Mouse (Mus musculus): Measurements from ENCODE around the gene Mslnl.
"Not testable (repeated sequence)": the region's sequence is repeated elsewhere in the genome, so short reads cannot be mapped to it uniquely, and the experiment has no call there.

The Mslnl gene

DNA sequence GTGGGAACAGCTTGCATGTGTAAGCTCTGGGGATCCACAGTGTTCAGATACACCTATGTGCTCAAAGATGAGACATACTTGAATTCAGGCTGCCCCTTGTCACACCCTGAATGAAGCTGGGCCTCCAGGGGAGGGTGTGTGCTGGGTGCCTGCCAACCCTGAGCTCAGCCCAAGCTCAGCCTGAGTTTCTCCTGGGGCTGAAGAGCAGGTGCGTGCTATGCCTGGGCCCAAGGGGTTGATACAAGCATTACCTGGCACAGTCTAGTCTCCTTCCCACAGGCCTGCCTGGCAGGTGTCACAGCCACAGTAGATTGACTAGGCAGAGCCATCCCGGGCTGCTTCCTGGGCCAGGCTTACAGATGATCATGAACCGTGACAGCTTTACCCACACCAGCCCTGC, at the start of gene Mslnl:
Gene Mslnl (plus strand): TSS at position 298 of the 400 bp plus-strand sequence.
- no peak for DNase-seq

DNA sequence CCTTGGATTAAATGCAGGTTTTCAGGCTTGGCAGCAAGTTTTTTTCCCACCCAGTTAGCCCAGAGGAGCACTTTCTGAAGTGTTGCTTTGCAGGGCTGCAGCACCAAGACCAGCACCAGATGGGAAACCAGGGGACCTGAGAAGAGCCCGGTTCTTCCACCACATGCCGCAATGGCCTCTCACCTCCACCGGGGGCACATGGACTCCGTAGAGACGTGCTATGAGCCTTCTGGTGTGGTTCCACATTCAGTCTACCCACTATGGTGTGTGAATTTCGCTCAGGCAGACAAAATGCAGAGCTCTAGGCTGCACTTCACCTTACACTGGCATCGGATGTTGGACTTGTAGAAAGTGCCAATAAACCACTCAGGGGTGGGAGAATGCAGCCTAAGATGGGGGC, 49.5 kb upstream of the Mslnl start:
- no peak for DNase-seq

DNA sequence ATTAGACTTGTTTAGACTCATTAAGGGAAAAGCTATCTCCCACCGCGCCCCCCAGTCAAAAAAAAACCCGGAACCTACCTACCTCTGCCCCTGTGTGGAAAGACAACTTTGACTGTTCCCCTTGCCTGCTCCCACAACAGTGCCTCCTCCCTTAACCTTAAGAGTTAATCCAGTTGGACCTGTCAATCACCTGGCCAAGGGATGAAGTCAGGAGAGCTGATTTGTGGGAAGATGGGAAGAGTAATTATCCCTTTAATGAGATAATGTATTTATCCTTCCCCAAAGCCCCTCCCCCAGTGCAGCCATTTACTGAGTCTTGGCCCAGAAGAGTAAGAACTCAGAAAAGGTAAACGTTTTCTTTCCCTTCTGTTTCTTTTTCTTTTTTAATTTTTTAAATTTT, 46.9 kb upstream of the Mslnl start:
- no peak for DNase-seq

DNA sequence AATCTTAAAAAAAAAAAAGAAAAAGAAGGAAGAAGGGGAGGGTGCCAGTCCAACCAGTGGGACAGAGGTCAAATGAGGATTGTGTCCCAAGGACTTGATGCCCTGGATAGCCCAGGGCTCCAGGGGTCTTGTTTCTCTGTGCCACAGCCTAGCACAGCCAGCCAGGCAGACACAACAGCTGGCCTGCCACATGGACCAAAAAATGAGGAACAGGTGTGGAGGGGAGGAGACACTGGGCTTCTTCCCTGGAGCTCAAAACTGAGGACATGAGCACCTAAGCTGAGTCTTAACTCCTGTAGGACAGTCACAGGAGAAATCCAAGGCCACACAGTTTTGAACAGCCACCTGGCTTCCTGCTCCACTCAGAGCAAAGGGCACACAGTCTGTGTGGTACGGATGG, 39.6 kb upstream of the Mslnl start:
- no peak for DNase-seq

DNA sequence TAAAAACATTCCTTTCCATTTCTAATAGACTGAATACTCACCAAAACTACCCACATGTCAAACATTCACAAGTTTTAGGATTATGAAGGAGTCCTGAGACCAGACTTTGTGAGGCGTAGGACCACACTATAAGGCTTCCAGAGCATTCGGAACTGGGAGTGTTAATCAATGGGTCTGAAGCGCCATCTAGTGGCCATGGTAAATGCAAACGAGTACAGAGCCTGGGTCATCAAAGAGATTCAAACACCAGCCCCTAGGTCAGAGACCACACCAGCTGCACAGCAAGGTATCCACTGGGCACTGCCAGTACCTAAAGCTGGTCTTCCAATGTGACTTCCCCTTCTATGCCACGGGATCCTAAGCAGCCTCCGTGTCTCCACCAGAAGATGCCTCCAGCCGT, 37.4 kb upstream of the Mslnl start:
- DNase-seq: peak; percentile 60 to 84

DNA sequence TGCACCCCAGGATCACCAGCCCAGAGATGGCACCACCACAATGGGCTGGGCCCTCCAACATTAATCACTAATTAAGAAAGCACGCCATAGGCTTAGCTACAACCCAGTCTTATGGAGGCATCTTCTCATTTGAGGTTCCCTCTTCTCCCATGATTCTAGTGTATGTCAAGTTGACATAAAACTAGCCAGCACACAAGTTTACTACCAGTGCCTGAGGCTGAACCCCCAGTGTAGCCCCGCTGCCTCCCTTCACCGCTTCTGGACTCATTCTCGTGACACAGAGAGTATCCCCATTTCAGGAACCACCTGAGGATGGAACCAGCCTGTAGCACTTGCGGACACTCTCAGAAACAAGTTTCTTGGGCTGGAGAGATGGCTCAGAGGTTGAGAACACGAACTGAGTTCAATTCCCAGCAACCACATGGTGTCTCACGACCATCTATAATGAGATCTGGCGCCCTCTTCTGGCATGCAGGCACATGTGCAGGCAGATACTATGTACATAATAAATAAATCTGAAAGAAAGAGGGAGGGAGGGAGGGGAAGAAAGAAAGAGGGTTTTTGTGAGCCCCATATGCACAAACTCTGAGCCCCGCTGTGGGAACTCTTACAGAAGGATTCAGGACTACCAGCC, 34.9 kb upstream of the Mslnl start:
- DNase-seq: no peak

DNA sequence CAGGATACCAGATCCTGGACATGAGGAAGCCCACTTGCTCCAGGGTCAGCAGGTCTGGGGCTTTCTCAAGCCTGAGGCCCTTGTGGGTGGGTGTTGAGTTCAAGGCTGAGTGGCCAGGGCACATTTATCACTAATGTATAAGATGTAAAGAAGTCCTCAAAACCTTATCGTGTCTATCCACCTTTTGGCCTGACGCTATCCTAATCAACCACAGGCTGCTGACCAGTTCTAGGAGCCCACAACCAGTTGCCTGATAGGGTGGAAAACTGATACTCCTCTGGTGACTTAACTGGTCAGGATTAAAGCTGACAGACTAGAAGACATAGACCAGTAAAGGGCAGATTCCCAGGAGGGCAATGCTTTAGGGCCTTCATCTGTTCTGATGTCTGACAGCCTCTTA, 25.8 kb upstream of the Mslnl start:
- no peak for DNase-seq

DNA sequence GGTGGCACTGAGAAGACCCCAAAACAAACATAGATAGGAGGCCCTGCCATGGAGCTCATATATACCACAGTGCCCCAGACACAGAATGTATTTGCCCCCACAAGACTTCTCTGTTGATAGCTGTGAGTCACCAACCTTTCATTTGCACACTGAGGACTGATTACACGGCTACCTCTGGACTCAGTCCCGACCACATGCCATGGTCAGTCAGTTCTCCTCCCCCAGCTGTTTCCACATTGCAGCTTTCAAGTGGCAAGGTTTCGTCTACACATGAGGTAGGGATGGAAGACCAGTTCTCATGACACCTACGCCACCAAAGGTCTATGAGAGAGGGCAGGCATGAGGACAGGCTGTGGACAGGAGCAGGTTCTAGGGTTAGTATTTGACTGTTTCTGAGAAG, 24.7 kb upstream of the Mslnl start:
- no peak for DNase-seq

DNA sequence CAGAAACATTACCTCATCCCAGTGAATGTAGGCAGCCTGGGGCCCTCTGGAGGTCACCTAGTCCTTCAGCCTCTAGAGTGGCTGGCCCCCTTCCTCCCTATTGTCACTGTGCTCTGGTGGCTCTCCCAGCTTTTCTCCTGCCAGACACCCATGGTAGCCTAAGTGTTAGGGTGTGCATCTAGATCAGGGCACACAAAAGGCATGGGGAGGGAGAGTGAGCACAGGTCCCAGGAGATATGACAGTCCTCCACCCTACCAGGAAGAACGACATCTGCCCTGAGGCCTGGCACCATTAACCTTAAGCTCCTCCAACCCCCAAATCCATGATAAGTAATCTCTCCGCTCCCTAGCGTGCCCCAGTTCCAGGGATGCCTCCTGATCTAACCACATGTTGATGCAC, 20.2 kb upstream of the Mslnl start:
- DNase-seq: no peak

DNA sequence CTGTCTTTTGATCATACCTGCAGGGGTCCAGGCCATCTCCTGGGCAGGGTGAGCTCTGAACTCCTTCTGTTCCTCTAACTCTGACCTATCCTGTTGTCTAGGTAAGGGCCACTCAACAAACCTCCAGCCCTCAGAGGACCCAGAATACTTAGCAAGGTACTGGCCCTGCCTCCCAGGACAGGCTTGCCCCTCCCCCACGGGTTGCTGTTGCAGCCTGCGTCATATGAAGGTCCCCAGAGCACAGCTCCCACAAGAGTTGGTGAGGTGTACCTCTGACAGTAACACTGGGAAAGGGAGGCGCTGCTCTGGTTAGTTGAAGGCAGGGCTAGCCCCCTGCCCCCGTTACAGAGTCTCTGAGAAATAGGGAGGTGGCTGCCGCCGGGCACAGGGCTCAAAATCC, 19.7 kb upstream of the Mslnl start:
- no peak for DNase-seq

DNA sequence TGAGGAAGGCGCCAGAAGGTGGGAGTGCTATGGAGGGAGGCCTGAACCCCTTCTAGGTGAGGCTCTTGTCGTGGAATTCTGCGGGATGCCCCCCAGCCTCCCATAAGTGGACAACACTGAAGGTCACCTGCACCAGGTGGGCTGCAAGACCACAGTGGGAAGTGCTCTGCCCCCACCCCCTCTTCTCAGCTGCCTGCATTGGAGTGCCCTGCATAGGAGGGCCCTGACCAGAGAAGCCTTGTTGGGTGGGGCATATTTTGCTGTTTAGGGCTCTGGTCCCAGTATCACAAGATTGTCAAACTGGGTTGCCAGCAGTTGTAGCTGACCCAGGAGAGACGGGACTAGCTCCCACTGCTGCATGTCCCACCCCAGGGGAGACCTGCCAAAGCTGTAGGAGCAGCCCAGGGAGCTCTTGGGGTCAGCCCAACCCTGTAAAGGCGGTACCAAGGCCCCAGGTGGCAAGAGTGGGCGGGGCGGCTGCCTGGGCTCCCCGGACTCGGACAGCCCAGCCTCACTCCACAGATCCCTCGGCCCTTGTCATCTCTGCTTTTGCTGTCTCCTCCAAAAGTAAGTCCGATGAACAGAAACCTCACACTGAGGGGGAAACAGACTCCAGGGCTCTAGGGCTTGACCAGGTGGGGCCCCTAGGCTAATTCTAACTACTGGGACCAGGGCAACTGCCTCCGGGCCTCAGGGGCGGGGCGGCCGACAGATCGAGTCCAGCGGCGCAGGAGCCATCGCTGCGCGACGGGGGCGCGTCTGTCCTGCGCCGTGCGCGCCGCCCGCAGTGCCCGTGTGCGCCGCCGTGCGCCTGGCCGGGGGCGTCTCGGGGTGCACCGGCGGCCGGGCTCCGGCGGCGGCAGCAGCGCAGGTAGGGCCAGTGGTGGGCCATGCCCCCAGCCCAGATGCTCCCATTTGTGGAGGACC, 18.9 kb upstream of the Mslnl start, which contains the start of gene Gng13:
Gene Gng13 (plus strand): TSS at position 461 of the 927 bp plus-strand sequence.
- DNase-seq: peak; percentile 46 to 65

DNA sequence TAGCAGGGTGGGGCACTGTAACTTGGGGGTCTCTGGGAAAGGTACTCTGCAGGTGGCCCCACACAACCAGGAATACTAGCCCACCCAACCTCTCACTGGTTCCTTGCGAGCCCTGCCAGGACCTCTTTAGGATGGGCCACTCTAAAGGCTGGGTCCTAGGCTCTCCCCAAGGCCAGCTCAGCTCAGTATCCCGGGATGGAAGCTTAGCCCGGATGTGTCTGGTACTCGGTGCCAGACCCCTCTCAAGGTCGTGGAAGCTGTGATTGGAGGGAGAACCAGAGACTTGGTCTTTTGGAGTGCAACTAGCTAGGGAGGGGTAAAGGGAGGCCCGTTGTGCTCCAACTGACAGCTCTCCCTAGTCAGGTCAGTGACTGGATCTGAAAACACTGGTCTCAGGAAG, 18.2 kb upstream of the Mslnl start:
- DNase-seq: no peak

DNA sequence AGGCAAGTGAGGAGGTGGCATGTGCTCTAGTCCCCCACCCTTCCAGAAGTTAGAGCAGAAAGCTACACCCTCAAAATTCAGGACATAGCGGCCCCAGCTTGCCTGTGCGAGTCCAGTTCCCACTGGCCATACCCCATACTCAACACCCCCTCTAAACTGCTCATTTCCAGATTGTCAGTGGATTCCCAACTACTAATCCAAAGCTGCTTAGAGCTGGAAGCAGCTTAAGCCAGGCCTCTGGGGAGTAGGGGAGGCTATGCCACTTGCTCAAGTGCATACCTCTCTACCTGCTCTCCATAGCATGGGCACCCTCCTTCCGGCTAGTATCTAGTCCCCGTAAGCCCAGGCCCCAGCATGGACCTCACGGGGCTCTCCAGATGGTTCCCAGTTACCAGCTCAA, 14.4 kb upstream of the Mslnl start:
- no peak for DNase-seq

DNA sequence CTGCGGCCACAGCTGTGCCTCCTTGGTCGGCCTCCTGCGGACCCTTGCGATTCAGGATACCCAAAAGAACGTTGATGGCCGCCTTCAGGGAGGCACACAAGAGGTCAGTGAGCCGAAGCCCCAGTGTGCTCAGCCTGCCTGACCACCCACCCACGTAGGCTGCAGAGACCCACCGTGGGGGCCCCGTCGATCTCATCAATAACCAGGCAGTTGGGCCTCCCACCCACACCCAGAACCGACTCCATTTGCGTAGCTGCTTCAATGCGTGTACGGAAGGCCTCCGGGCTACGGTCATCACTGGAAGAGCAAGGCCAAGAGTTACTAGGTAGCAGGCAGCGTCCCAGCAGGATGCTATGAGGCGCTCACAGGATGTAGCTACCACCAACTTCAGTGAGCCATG, 12.4 kb upstream of the Mslnl start:
- DNase-seq: no peak

DNA sequence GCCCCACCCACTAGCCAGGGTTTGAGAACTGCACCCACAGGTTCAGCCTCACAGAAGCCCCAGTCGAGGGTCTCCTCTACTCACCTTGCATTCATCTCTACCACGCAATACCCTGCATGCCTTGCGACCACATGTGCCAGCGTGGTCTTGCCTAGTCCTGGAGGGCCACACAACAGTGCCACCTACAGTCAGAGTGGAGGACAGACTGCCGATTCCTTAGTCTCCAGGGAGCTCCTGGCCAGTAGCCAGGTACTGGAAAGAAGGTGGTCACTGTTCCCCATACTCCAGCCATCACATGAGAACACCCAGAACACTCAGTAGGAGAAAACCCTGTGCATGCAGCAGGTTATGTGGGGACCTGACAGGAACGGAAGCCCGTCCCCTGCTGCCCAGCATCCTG, 11.9 kb upstream of the Mslnl start:
- no peak for DNase-seq

DNA sequence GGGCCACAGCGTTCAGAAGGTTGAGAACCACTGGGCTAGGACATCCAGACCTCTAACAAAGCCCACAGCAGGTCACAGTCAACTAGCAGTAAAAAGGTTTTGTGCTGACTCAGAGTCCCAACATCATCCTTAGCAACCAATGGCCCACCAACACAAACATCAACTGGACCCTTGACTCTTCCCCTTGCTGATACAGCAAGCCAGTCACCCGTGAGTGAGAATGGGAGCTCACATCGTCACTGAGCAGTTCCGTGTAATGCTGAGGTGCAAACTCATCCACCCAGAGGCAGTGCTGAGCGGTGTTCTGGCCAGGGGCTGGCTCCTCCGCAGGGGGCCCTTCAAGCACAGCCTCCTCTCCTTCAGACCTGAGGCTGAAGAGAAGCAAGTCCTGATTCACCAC, 10.6 kb upstream of the Mslnl start:
- peak; percentile 26 to 75 for DNase-seq

DNA sequence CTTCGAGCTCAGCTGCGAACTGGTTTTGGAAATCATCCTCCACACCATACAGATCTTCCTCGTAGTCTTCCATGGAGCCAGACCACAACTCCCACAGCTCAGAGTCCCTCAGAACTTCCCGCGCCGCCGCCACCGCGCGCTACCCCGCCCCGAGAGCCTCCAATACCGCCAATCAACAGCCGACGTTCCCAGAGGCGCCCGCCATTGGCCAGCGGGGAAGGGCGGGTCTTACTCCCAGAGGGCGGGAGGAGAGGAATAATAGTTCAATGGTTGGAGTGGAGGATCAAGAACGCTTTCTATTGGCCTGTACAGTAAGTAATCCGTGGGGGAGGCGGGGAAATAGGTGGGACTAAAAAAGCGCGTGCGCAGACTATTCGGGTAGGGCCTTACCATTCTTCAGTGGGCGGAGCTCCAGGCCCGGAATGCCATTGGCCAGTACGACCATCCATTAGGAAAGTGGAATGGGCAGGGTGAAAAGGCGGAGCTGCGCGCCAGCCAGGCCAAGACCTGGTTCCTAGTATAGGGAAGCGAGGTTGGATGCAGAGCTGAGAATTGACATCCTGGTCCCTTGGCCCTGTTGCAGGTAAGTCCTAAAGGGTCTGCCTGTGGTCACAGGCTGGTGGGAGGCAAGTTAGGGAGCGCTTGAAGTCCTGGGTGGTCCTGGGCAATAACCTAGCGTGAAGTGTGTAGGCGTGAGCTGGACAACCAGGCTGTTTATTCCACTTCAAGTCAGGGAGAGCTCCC, 8.4 kb upstream of the Mslnl start, which contains the start of the genes Chtf18 and Rpusd1:
Gene Chtf18 (minus strand): TSS at position 155 of the 744 bp plus-strand sequence.
Gene Rpusd1 (plus strand): TSS at position 406 of the 744 bp plus-strand sequence.
- peak; percentile 100 for DNase-seq

DNA sequence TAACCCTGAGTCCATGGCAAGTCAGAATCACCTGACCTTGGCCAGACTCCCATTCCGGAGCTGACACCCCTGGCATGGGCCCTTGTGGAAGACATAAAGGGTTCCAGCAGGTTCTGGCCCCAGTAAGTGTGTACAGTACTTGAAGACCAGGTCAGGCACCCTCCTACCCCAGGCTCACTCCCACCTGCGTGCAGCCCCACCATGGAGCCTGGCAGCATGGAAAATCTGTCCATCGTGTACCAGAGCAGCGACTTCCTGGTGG, 7.9 kb upstream of the Mslnl start:
- peak; percentile 44 to 66 for DNase-seq

DNA sequence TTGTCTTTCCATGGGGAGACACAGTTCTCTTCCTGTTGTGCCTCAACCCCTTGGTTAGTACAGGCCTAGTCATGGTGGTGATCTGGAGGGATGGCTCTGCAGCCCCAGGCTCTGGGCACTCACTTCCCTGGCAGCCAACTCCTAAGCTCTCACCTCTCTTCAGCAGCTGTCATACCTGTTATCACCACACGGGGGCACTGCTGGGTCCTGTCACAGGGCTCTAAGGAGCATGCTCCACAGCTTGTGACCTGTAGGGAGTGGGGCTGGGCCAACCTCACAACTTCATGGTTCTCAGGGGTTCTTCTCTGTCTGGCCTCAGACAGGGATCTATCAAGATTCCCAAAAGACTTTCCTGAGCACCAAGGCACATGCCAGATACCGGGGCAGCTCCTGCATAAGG, 3.8 kb upstream of the Mslnl start:
- DNase-seq: peak; percentile 87 to 94

DNA sequence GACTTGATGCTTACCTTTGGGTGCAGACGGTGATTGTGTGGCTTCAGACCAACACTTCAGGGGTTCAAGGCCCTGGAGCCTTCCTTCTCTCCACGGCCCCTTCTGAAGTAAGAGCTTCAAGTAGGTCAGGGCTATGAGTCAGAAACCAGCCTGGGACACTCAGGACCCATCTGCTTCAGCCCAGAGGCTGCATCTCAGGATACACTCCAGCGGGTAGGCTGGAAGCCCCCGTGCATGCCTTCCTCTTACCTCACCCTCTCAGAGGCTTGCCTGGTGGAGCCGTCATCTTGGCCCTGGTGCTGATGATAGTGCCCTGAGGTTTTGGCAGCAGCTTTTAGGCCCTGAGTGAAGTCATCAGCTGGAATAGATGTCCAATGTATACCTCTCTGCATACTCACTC, 596 bp upstream of the Mslnl start:
- DNase-seq: no peak

DNA sequence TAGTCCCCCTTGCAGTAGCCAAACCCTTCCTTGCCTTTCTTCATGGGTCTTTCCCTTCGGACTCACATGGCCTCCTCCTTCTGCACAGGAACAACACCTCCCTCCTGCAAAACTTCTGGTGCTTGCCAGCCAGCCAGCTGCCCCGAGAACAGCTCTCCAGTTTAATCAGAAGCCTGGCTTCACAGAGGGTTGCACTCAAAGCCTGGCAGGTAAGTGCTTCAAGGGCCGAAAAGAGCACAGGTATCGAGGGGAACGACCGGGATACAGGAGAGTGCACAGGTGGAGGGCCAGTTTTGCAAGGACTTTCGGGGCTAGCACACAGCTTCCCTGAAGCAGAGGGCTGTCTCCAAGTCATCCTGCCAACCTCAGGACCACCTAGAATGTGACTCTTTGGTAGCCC, 3.0 kb downstream of the Mslnl start:
- DNase-seq: no peak

DNA sequence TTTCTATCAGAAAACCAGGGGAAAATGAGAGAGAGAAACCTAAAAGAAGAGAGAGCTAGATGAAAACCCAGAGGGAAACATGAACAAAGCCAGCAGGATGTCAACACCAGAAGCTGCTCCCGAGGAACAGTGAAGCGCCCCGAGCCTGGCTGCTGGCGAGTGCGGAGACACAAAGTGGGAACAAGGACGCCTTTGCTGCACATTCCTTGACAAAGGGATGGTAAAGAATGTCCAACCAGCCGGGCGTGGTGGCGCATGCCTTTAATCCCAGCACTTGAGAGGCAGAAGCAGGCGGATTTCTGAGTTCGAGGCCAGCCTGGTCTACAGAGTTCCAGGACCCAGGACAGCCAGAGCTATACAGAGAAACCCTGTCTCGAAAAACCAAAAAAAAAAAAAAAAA, 5.6 kb downstream of the Mslnl start:
- not testable (repeated sequence) for DNase-seq

DNA sequence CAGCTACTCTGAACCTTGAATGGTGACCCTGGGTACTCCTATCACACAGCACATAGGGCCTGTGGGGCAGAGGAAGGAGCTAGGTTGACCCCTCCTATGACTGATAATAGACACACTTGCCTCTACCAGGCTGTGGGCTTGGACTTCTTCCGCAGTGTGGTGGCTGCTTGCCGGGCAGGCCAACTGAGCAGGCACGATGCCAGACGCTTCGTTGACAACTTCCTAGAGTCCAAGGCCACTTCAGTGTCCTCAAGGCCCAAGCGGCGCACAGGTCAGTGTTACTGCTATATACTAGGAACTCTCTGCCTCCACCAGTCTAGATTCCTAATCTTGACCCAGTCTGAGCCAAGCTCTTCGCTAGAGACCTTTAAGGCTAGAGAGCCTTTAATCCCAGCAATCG, 8.0 kb downstream of the Mslnl start:
- no peak for DNase-seq

DNA sequence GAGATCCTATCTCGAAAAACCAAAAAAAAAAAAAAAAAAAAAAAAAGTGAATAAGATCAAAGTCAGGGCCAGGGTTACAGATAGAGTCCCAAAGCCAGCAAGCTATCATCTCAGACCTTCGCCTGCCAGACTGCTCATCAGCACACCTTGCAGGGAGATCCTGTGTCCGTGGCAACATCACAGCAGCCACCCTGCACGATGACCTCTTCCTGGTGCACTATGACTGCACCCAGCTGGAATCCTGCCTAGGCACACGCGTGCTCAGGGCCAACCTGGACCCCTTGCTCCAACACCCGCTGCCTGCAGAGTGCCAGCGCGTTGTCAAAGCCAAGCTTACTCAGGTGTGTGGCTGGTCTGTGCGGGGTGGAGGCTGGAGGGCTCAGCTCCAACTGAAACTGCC, 8.5 kb downstream of the Mslnl start:
- no peak for DNase-seq

All from kidney, postnatal 25 days (tissue).